ENCODE assay signal across 19 mouse cellular contexts in genomic region chr5:106780749-106781148, GRCm38 (mm10).
"Had no signal": no experiment of that assay in that cellular context is flagged by ENCODE, and none has a peak within 500 bp of the region (broad histone marks: within the 10 kb centered on the region; RNA-seq: fewer than 3 reads in every experiment).

No protein-coding gene starts in this region.

- DNase-seq: lung, adult 2 months; midbrain, embryonic 14.5 days; retina, postnatal 1 day; right cerebral cortex, adult 18-20 months; right cerebral cortex, postnatal 25 days; right cerebral cortex, postnatal 4 days; spleen, adult 18-20 months; thymus, adult 2 months; thymus, postnatal 25 days; thymus, postnatal 4 days had no signal

- H3K27me3 ChIP-seq: lung, embryonic 15.5 days; neural tube, embryonic 13.5 days; neural tube, embryonic 15.5 days; stomach, embryonic 15.5 days had no signal

- H3K36me3 ChIP-seq: lung, embryonic 15.5 days; midbrain, embryonic 10.5 days; midbrain, embryonic 12.5 days; neural tube, embryonic 13.5 days; neural tube, embryonic 15.5 days; stomach, embryonic 15.5 days had no signal

- H3K4me3 ChIP-seq: lung, embryonic 15.5 days; midbrain, embryonic 10.5 days; midbrain, embryonic 12.5 days; myocyte; neural tube, embryonic 13.5 days; neural tube, embryonic 15.5 days; stomach, embryonic 15.5 days had no signal

- H3K27ac ChIP-seq: liver, embryonic 14.5 days; lung, embryonic 15.5 days; midbrain, embryonic 10.5 days; midbrain, embryonic 12.5 days; neural tube, embryonic 13.5 days; neural tube, embryonic 15.5 days; stomach, embryonic 15.5 days; stomach, postnatal 0 days had no signal
